Mouse (Mus musculus) thymus, adult 2 months (tissue): ENCODE results near the gene Cradd.

Experiments
- CTCF ChIP-seq: fragments of 200-500 bp; IDR thresholded peaks from 2 replicates; pipeline ENCODE4 v1.5.1; 2012; ENCODE audit warnings: mild to moderate bottlenecking, control low read depth, low read length, moderate library complexity, borderline replicate concordance; ENCODE audit not compliant: control insufficient read depth, poor library complexity, insufficient read depth; ENCODE audit errors: extremely low read depth
- POLR2A ChIP-seq: fragments of 200-500 bp; IDR thresholded peaks from 2 replicates; pipeline ENCODE4 v1.6.1; 2012; ENCODE audit warnings: mild to moderate bottlenecking, low read length, control low read depth, moderate library complexity; ENCODE audit not compliant: control insufficient read depth, poor library complexity, insufficient read depth; ENCODE audit errors: extremely low read depth

- TF ChIP-seq CTCF = no peak
- TF ChIP-seq POLR2A = no peak
Observed at GRCm38 (mm10) chr10:95146491-95146890, 177.4 kb downstream of the Cradd start.
